Mouse (Mus musculus) urinary bladder, adult 2 months (tissue): ENCODE measurements around the gene Cenpx. TPM values are rescaled to one million over a fixed set of nuclear protein-coding genes. Genes with fewer than 3 reads are reported as not detected.

Source experiments
- polyA plus RNA-seq: library from polyadenylated mRNA; depleted of rRNA; stranded (reverse); fragments of >200 nt; gene quantifications from 2 replicates; pipeline ENCODE4 v1.2.3, GENCODE M21; 2012; rRNA removed

Gene Cenpx
- polyA plus RNA-seq, 1 experiment = 76.0 TPM

Other genes starting within 250 kb of the Cenpx start
- gene Arl16, start 246.1 kb downstream of the Cenpx start, polyA plus RNA-seq = 23.9 and 24.0 TPM in 2 replicates
- 62.4 and 72.4 TPM in 2 replicates for gene Mrpl12, start 229.1 kb downstream of the Cenpx start, polyA plus RNA-seq
- gene Slc25a10, start 221.9 kb downstream of the Cenpx start, polyA plus RNA-seq = 98.9 and 115 TPM in 2 replicates
- 1.8 and 2.4 TPM in 2 replicates for gene Gcgr, start 183.0 kb downstream of the Cenpx start, polyA plus RNA-seq
- 112 and 117 TPM in 2 replicates for gene Mcrip1, start 164.0 kb downstream of the Cenpx start, polyA plus RNA-seq
- not detected in 2 replicates for gene Ppp1r27, start 162.6 kb downstream of the Cenpx start, polyA plus RNA-seq
- gene P4hb, start 140.5 kb downstream of the Cenpx start, polyA plus RNA-seq = 272 and 354 TPM in 2 replicates
- 399 and 409 TPM in 2 replicates for gene Arhgdia, start 132.1 kb downstream of the Cenpx start, polyA plus RNA-seq
- 56.2 and 57.6 TPM in 2 replicates for gene Alyref, start 115.4 kb downstream of the Cenpx start, polyA plus RNA-seq
- gene Anapc11, start 115.3 kb downstream of the Cenpx start, polyA plus RNA-seq = 112 and 116 TPM in 2 replicates
- 0.40 and 0.62 TPM in 2 replicates for gene Npb, start 105.3 kb downstream of the Cenpx start, polyA plus RNA-seq
- gene Pcyt2, start 95.8 kb downstream of the Cenpx start, polyA plus RNA-seq = 87.2 and 120 TPM in 2 replicates
- 78.6 and 107 TPM in 2 replicates for gene Sirt7, start 88.5 kb downstream of the Cenpx start, polyA plus RNA-seq
- gene Mafg, start 80.1 kb downstream of the Cenpx start, polyA plus RNA-seq = 50.1 and 62.5 TPM in 2 replicates
- 15.5 and 18.5 TPM in 2 replicates for gene Pycr1, start 70.0 kb downstream of the Cenpx start, polyA plus RNA-seq
- 0.07 and 0.21 TPM in 2 replicates for gene Myadml2, start 65.6 kb downstream of the Cenpx start, polyA plus RNA-seq
- gene Notum, start 52.6 kb downstream of the Cenpx start, polyA plus RNA-seq = 13.0 and 16.6 TPM in 2 replicates
- 50.8 and 52.2 TPM in 2 replicates for gene Aspscr1, start 40.8 kb downstream of the Cenpx start, polyA plus RNA-seq
- 54.6 and 66.6 TPM in 2 replicates for gene Lrrc45, start 187 bp upstream of the Cenpx start, polyA plus RNA-seq
- 14.6 and 17.4 TPM in 2 replicates for gene Rac3, start 7.7 kb upstream of the Cenpx start, polyA plus RNA-seq
- gene Dcxr, start 13.5 kb upstream of the Cenpx start, polyA plus RNA-seq = 58.1 and 60.6 TPM in 2 replicates
- gene Cbr2, start 18.4 kb upstream of the Cenpx start, polyA plus RNA-seq = 349 and 361 TPM in 2 replicates
- 1.7 and 2.1 TPM in 2 replicates for gene Hmga1b, start 49.1 kb upstream of the Cenpx start, polyA plus RNA-seq
- 25.7 and 27.4 TPM in 2 replicates for gene Rfng, start 70.5 kb upstream of the Cenpx start, polyA plus RNA-seq
- gene Gps1, start 70.5 kb upstream of the Cenpx start, polyA plus RNA-seq = 119 and 149 TPM in 2 replicates
- gene Dus1l, start 82.7 kb upstream of the Cenpx start, polyA plus RNA-seq = 36.1 and 39.1 TPM in 2 replicates
- 187 and 188 TPM in 2 replicates for gene Fasn, start 110.8 kb upstream of the Cenpx start, polyA plus RNA-seq
- 3.8 and 4.1 TPM in 2 replicates for gene Ccdc57, start 219.1 kb upstream of the Cenpx start, polyA plus RNA-seq
- gene Slc16a3, start 234.7 kb upstream of the Cenpx start, polyA plus RNA-seq = 16.5 and 17.3 TPM in 2 replicates